Mouse (Mus musculus) G1E (cell line): ENCODE measurements at regions not wholly inside any gene's neighbourhood (a gene's known extent, or its start where the extent isn't known, plus 50 kb on each side); places are given as distances from the start of the nearest gene placed in this dataset.

ENCODE experiments used
- CTCF ChIP-seq: IDR thresholded peaks from 2 replicates; pipeline ENCODE4 v1.5.1; 2012; ENCODE audit warnings: low read depth, low read length, inconsistent platforms, mixed read lengths
- GATA1 ChIP-seq: IDR thresholded peaks from 2 replicates; pipeline ENCODE4 v1.6.1; 2012; ENCODE audit warnings: borderline replicate concordance, low read length, inconsistent platforms, mixed read lengths

GRCm38 (mm10) chr5:85671121-85671520, 394.3 kb downstream of the Cenpc1 start:
- TF ChIP-seq CTCF (no peak), GATA1 (no peak)
